Mouse (Mus musculus) spleen, adult 18-20 months (tissue): ENCODE data around the gene Fut11.

Experiments used
- DNase-seq, 2 experiments: peaks; one replicate each; pipeline ENCODE4 v3.0.0; 2022; ENCODE audit warnings: mixed read lengths in 2 of 2

Gene Fut11

DNA sequence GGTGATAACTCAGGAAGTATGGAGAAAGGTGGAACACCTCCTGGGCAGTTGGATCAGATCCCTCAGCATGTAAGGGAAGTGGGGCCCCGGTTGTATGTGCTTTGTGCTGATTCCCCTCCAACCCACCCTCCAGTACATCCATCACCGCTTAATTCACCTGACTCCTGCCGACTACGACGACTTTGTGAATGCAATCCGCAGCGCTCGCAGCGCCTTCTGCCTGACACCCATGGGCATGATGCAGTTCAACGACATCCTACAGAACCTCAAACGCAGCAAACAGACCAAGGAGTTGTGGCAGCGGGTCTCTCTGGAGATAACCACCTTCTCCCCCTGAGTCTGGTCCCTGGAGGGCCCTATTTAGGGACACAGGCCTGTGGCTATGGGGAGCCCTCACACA, 28.2 kb downstream of the Fut11 start:
- no peak for DNase-seq

DNA sequence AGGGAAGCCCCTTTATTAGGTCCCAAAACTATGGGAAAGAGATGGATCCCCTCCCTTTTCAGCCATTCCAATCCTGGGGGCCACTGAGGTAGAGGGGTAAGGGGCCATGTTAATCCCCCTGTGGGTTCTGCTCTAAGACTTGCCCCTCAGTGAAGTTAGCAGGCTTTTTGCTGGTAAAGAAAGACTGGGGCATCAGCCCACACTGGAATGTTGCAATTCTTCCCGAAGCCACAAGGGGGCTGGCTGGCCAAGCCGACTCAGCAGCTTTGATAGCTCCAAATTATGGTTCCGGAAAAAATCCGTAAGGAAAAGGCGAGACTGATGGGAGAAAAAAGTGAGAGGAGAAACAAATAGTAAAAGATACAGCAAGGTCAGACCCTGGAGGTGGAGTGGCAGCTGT, 29.3 kb downstream of the Fut11 start:
- DNase-seq: peak in 1 of 2 experiments; percentile 48

DNA sequence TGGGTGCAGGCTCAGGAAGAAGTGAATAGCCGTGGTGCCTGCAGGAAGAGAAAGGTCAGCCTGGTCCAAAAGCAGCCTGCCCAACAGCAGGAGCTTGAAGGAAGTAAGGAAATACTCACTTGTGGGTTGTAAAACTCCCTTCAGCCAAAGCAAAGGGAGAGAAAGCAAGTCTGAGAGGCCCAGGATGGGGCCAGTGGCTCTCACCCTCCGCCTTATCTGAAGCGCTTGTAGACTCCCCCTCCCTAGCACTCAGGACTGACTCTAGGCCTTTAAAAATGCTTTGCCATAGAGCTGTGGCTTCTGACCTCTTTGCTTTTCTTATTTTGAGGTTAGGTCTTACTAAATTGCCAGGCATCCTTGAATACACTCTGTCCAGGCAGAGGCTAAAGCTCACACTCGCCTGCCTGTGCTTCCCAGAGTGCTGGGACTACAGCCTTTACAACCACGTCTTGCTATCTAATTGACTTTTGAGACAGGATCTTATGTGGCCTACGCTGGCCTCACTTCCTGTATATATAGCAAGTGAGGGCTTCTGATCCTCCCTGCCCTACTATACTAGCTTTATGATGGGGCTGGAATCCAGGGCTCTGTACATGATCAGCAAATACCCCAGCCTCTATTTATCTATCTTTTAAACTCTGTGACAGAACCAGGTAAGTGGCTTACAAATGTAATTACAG, 31.0 kb downstream of the Fut11 start:
- DNase-seq: no peak

DNA sequence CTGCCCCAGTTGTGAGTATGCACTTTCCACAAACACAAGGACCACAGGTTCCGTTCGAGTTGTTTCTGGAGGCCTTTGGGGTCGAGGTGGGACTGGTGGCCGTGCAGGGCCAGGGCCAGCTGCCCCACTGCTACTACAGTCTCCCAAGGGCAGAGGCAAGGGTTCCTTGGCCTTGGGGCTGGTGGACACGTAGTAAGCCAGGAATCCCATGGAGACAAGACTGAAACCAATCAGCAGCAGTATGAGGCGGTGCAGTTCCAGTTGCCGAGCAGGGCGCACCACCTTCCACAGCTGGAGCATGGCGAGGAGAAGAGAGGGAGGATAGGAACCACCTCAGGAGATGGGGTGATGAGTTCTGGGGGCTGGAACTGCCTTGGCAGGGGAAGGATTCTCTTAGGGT, 35.1 kb downstream of the Fut11 start:
- no peak for DNase-seq

DNA sequence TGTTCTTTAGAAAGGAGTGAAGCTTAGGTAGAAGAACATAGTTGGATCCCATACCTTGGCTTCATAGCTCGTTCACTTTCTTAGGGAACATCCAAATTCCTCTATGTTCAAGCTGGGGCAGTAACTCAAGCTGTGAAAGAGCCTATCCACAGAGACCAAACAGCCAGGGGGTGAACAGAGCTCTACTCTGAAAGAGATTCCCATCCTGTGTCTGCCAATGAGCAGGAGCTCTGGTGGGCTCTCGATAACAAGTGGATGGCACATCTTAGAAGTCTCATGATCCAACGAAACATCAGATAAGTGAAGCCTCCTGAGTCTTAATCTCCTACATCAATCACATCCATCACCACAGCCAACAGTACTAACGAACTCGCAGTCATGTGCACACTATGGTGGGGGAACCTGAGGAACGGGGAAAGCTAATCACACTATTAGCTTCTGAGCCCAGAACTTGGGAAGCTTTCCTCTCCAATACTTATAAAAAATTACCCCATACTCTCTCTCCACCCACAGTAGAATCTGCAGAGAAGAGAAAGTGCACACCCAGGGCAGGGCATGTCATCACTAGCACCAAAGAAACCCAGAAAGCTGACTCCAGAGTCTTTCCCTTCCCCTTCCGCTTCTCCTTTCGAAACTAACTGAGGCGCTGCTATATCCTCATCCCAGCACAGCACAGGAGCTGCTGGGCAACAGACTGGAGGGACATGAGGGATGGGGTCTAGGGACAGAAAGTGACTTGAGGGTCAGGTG, 36.3 kb downstream of the Fut11 start:
- no peak for DNase-seq

DNA sequence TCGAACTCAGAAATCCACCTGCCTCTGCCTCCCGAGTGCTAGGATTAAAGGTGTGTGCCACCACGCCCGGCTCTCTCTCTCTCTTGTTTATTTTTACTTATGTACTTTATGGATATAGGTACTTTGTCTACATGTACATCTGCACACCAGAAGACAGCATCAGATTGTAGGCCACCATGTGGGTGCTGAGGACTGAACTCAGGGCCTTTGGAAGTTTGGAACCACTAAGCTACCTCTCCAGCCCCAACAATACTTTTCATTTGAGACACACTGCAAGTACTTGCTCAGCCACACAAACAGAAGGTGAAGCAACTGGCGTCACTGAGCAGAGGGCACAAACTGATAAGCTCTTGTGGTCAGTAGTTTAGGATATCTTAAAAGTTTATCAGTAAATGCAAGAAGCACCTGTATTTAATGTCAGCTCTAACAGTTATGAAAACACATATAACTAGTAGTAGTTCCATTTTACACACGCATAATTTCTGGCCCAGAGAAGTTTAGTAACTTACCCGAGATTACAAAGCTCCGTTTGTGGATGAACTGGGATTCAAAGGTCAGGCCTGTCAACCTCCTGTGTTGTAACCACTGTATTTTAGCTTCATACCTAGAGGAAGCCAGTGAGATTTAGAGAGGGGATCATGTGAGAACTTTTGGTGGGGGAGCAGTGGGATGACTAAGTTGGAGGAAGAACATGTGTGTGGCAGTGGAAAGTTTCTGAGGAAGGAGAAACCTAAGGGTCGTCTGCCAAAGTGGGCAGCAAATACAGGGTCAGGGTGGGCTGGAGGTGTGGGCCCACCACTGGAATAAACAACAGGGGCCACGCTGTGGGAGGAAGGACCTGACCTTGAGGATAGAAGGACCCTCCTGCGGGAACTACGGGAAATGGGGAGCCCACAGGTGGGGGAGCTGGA, 38.5 kb downstream of the Fut11 start:
- DNase-seq: no peak

DNA sequence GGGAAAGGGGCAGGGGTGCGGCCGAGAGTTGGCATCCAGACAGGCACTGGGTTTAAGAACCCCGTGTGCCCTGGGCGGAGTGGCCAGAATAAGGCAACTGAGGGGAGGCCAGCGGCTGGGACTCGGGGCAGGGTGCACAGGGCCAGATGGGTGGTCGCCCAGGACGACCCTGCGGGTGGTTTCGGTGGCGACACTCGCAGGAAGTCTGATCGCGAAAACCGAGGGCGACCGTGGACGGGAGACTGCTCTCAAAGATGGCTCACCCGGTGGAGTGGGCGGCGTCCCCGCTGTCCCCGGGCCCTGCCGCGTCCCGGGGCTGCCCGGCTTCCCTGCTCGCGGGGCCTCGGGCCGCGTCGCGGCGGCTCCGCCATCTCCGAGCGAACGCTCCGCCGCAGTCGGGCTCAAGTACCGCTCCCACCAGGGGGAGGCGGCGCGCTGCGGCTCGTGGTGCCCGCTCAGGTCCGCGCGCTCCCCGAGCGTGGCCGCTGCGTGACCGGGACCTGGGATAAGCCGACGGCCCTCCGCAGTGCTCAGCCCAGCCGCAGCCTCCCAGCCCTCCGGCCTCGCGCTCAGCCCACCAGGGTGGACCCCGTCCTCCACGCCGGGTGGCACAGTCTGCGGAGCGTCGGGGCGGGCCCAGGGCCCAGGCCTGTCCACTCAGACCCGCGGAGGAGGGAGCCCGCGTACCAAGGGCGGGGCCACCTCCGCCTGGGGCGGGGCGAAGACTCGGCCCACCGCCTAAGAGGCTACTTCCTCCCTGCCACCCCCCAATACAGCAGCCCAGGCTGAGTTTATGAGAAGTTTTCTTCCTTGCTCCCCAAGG, 39.4 kb downstream of the Fut11 start, which contains the start of gene Ndst2:
Gene Ndst2 (minus strand): TSS at position 611 of the 823 bp plus-strand sequence.
- peak; percentile 84 to 87 for DNase-seq

DNA sequence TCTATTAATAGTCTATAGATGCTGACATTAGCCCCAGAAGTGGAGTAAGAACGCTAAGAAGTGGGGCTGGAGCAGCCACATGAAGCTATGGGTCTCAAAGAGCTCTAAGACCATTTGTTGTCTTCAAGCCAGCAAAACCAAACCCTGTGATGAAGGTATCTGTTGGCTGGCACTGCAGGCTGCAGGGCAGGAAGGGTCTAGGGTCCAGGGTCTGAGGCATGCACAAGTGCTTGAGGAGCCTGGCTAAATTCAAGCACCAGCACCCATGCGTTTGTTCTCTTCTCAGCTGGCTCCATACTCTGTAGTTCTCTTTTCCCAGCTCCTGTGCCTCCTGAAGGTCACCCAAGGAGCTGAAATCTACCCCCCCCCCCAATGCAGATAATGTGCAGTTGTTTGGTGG, 40.3 kb downstream of the Fut11 start:
- DNase-seq: no peak

DNA sequence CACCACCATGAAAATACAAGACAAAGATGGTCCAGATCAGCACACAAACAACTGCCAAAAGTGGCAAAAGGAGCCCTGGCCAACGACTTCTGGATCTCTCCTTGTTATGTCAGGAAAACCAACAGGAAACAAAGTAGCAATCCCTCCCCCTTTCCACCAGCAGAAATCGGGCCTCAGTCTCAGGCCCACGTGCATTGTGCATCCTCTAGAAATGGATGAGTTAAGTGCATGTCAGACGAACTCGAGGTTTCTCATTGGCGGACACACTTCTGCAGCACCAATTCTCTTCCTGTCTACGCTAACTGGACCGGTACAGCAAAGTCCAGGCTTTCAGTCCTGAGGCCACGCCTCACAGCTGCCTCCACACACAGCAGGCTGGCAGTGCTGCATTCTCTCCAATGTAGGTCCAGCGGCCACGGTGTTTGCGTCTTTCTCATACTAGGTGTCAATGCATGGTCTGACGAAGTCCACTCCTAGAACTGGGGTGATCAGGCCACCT, 41.2 kb downstream of the Fut11 start:
- DNase-seq: no peak

DNA sequence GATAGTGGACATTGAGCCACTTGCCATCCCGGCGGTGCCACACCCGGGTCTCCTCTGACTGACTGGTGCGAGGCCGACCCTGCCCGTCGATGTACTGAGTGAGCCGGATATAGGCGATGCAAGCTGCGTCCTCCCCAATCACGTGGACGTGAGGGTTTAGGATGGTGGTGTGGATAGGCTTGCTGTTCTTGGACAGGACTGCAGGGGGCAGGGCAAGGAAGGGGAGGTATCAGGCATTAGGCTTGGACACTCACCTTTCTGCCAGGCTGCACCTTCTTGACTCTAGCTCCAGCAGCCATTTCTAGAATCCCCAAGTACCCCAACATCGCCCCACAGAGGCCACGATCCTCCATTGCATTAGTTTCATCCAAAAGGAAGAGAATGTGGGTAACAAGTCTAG, 42.5 kb downstream of the Fut11 start:
- DNase-seq: peak; percentile 28 to 48

DNA sequence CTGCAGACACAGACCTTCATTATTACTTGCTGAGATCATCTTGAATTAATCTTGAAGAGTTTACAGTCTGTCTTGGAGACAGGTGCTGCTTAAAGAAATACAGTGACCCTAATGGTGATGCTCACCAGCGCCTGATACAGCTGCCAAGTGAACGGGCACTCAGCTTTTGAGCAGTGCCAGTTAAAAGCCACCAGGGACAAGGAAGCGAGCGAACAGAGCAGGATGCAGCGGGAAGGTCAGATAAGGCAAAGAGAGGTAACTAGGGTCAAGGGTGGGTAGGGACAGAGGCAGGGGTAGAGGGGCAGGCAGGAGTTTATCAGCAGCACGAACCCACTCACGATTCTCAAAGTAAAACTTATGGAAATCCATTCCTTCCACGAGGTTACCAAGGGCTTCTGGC, 43.7 kb downstream of the Fut11 start:
- no peak for DNase-seq

DNA sequence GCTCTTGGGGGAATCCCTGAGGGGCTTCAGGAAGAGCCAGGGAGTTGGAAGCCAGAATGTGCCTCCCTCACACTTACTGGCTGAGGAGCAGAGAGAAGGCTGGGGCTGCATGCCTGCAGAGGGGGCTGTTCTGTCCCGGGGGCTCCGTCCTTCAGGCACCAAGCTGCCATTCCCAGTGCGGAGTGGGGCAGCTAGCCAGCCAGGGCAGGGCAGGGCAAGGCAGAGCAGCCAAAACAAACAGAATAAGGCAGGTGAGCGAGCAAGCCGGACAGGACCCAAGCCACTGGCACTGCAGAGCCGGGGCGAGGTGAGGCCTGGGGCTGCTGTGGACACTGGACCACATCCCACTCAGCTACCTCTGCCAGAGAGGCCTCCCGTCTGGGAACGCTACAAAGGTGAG, 46.5 kb downstream of the Fut11 start:
- no peak for DNase-seq

DNA sequence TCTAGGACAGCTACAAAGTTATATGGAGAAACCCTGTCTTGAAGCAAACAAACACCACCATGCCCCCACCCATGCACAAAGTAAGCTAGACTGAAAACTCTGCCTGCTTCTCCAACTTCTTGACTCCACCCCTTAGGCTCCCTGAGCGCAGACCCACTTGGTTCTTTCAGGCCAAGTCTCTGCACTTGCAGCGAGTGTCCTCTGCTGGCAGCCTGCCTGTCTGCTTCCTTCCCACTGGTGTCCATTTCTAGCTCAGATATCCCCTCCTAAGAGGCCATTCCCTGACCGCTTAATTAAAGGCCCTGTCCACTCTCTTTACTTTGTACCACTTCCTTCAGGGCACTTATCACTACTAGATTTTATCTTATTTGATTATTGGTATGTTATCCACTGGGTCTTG, 48.8 kb downstream of the Fut11 start:
- DNase-seq: no peak

DNA sequence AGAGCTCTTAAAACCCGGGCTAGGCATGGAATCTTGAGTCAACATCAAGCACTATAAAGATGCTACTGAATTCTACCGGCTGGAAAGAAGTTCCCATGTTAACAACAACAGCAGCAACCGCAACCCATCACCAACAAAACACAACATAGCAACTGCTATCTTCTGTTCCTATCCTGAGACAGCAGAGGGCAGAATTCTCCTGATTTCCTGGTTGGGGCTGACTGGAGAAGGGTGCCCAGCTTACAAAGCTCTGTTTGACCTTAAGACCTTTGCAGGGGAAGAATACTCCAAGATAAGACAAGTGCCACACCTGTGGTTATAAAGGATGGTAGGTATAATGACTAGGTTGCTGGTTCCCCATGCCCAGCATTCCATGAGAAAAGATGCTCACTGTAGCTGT, 52.2 kb downstream of the Fut11 start:
- no peak for DNase-seq

DNA sequence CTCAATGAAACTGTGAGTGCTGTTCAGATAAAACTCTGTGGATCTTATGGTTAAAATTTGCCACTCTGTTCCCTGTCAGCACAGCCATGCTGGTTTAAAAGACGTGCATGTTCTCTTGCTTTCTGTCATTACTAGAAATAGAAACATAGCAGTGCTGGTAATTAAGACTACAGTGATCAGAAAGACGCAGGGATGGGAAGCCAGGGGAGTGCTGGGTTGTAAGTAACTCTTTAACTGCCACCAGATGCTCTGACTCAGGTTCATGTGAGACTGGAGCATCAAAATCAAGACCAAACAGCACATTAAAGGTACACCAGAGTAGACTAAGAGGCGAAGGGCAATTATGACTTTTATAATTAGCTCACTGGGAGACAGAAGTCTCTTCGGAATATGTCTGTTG, 53.6 kb downstream of the Fut11 start:
- DNase-seq: no peak

DNA sequence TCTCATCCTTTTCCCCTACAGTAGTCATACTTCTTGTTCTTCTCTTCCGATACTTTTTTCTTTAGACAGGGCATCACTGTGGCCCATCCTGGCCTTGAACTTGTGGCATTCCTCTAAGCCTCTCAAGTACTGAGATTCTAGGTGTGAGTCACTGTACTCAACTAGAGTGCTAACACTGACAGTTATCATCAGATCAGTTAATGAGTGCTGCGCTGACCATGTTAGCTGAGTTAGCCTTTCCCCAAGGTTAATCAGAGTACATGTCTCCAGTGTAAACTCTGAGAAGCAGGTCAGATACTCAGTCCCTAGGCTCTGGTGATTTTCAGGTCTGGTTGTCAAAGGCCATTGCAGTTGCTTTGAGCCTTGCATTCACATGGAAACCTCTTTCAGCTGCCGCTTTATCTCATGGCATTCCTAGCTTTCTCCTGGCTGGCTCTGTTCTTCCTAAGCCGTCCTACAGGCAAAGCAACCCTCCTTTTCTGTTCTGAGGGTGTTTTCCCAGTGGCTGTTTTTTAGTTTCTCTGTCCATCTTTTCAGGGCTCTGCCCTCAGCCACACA, 54.8 kb downstream of the Fut11 start:
- DNase-seq: no peak

DNA sequence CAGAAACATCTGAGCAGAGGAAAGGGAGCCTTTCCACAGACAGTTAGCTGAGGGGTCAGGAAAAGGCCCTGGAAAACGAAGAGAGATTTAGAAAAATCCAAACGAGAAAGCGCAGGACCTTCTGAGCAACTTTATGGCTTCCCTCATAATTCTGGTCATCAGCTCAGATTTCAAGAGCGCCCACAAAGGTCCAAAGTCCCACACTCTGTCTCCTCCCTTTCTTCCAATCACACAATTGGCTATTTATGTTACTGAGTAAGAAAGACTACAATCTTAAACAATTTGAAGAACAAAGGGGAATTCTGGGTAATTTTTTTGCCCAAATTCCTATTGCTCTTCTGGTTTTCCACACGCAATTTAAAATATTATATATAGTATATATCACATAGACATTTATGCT, 55.7 kb downstream of the Fut11 start:
- DNase-seq: no peak
